Mouse (Mus musculus): ENCODE results near the gene Frmd4b. TPM values are rescaled to one million over a fixed set of nuclear protein-coding genes. Genes with fewer than 3 reads are reported as not detected.
A peak's percentile ranks its signal among the peaks of the same experiment; 100 is the strongest.

Frmd4b gene
- polyA plus RNA-seq, 1 experiment from 2014 or later, result 11.1 TPM

- no peak for DNase-seq (ENCODE audit: low spot score)
- Histone ChIP-seq H3K4me3 (ENCODE audit: low read depth, low read length) (no peak overlapping the region), H3K27me3 (replicated peaks; ENCODE audit: insufficient read depth, low read length) (no peaks in the 10 kb centered on the region), H3K27ac (ENCODE audit: low read length) (no peak overlapping the region), H3K9me3 (ENCODE audit: low read length) (no peaks in the 10 kb centered on the region), H3K4me1 (ENCODE audit: insufficient read depth, low read depth, low read length) (no peaks in the 10 kb centered on the region), H3K4me2 (replicated peaks; ENCODE audit: low read depth, low read length) (no peak overlapping the region), H3K36me3 (ENCODE audit: insufficient read depth, low read length) (no peaks in the 10 kb centered on the region), H3K9ac (replicated peaks; ENCODE audit: low read depth) (no peak overlapping the region)
- 80% methylated on average over 9 of the region's 9 CpGs for WGBS
- TF ChIP-seq CTCF (IDR thresholded peaks at IDR 0.05) (no peak), EP300 (IDR thresholded peaks at IDR 0.05) (no peak)
- no peak for ATAC-seq
These were observed 81.4 kb downstream of the Frmd4b start for GRCm38 (mm10) chr6:97535763-97536445.

- Histone ChIP-seq H3K9ac (replicated peaks; ENCODE audit: low read depth) (no peak overlapping the region), H3K27me3 (replicated peaks; ENCODE audit: insufficient read depth, low read length) (no peaks in the 10 kb centered on the region), H3K4me1 (ENCODE audit: insufficient read depth, low read depth, low read length) (no peaks in the 10 kb centered on the region), H3K4me3 (ENCODE audit: low read depth, low read length) (no peak overlapping the region), H3K27ac (ENCODE audit: low read length) (no peak overlapping the region), H3K4me2 (replicated peaks; ENCODE audit: low read depth, low read length) (no peak overlapping the region), H3K9me3 (ENCODE audit: low read length) (no peaks in the 10 kb centered on the region), H3K36me3 (ENCODE audit: insufficient read depth, low read length) (no peaks in the 10 kb centered on the region)
- ATAC-seq (peak; percentile 59), DNase-seq (ENCODE audit: low spot score) (peak; percentile 51)
- TF ChIP-seq EP300 (IDR thresholded peaks at IDR 0.05) (no peak; the same call in 1 of the 2 replicates), CTCF (IDR thresholded peaks at IDR 0.05) (no peak)
- 40% methylated on average over 4 of the region's 4 CpGs for WGBS
These were observed 86.3 kb downstream of the Frmd4b start for GRCm38 (mm10) chr6:97531043-97531442.

- no peak for TF ChIP-seq CTCF (IDR thresholded peaks at IDR 0.05)
- TF ChIP-seq EP300 (IDR thresholded peaks at IDR 0.05), result no peak
- no peaks in the 10 kb centered on the region for H3K9me3 ChIP-seq (ENCODE audit: low read length)
- ATAC-seq, result no peak
- WGBS, result 75% methylated on average over 15 of the region's 15 CpGs
- no peaks in the 10 kb centered on the region for H3K36me3 ChIP-seq (ENCODE audit: insufficient read depth, low read length)
- H3K9ac ChIP-seq (replicated peaks; ENCODE audit: low read depth), result no peak overlapping the region
- H3K4me3 ChIP-seq (ENCODE audit: low read depth, low read length), result no peak overlapping the region
- H3K4me2 ChIP-seq (replicated peaks; ENCODE audit: low read depth, low read length), result no peak overlapping the region
- no peaks in the 10 kb centered on the region for H3K4me1 ChIP-seq (ENCODE audit: insufficient read depth, low read depth, low read length)
- no peaks in the 10 kb centered on the region for H3K27me3 ChIP-seq (replicated peaks; ENCODE audit: insufficient read depth, low read length)
- DNase-seq (ENCODE audit: low spot score), result no peak
- H3K27ac ChIP-seq (ENCODE audit: low read length), result no peak overlapping the region
These were observed 88.2 kb downstream of the Frmd4b start for GRCm38 (mm10) chr6:97528961-97529680.

- DNase-seq (ENCODE audit: low spot score) (peak; percentile 93), ATAC-seq (peak; percentile 95)
- H3K9ac ChIP-seq (replicated peaks; ENCODE audit: low read depth), result no peak overlapping the region
- TF ChIP-seq EP300 (IDR thresholded peaks at IDR 0.05), result peak; percentile 65
- TF ChIP-seq CTCF (IDR thresholded peaks at IDR 0.05), result peak; percentile 94
- peak overlapping the region; percentile 34; the same call in 1 of the 2 replicates for H3K27ac ChIP-seq (ENCODE audit: low read length)
- H3K4me1 ChIP-seq (ENCODE audit: insufficient read depth, low read depth, low read length), result 0 out of 2 replicates have a peak, but pooled peaks cover 3% of the 10 kb centered on the region
- no peaks in the 10 kb centered on the region for H3K9me3 ChIP-seq (ENCODE audit: low read length)
- no peaks in the 10 kb centered on the region for H3K36me3 ChIP-seq (ENCODE audit: insufficient read depth, low read length)
- H3K4me3 ChIP-seq (ENCODE audit: low read depth, low read length), result no peak overlapping the region
- H3K4me2 ChIP-seq (replicated peaks; ENCODE audit: low read depth, low read length), result no peak overlapping the region
- H3K27me3 ChIP-seq (replicated peaks; ENCODE audit: insufficient read depth, low read length), result no peaks in the 10 kb centered on the region
- WGBS, result 14% methylated on average over 8 of the region's 8 CpGs
These were observed 91.2 kb downstream of the Frmd4b start for GRCm38 (mm10) chr6:97526092-97526491.

GRCm38 (mm10) chr6:97523118-97523517, 94.2 kb downstream of the Frmd4b start:
- H3K36me3 ChIP-seq (ENCODE audit: insufficient read depth, low read length), result no peaks in the 10 kb centered on the region
- no peaks in the 10 kb centered on the region for H3K27me3 ChIP-seq (replicated peaks; ENCODE audit: insufficient read depth, low read length)
- TF ChIP-seq EP300 (IDR thresholded peaks at IDR 0.05), result no peak
- TF ChIP-seq CTCF (IDR thresholded peaks at IDR 0.05), result peak; percentile 97
- no peak overlapping the region for H3K9ac ChIP-seq (replicated peaks; ENCODE audit: low read depth)
- no peak overlapping the region for H3K27ac ChIP-seq (ENCODE audit: low read length)
- 0 out of 2 replicates have a peak, but pooled peaks cover 3% of the 10 kb centered on the region for H3K4me1 ChIP-seq (ENCODE audit: insufficient read depth, low read depth, low read length)
- ATAC-seq (peak; percentile 44), DNase-seq (ENCODE audit: low spot score) (peak; percentile 87)
- no peaks in the 10 kb centered on the region for H3K9me3 ChIP-seq (ENCODE audit: low read length)
- under 1% methylated on average over 11 of the region's 11 CpGs for WGBS
- H3K4me3 ChIP-seq (ENCODE audit: low read depth, low read length), result no peak overlapping the region
- no peak overlapping the region for H3K4me2 ChIP-seq (replicated peaks; ENCODE audit: low read depth, low read length)

GRCm38 (mm10) chr6:97521279-97522038, 95.9 kb downstream of the Frmd4b start:
- 37% methylated on average over 13 of the region's 13 CpGs for WGBS
- DNase-seq (ENCODE audit: low spot score), result peak; percentile 42
- Histone ChIP-seq H3K4me2 (replicated peaks; ENCODE audit: low read depth, low read length) (no peak overlapping the region), H3K9me3 (ENCODE audit: low read length) (no peaks in the 10 kb centered on the region), H3K4me3 (ENCODE audit: low read depth, low read length) (no peak overlapping the region), H3K9ac (replicated peaks; ENCODE audit: low read depth) (no peak overlapping the region), H3K27me3 (replicated peaks; ENCODE audit: insufficient read depth, low read length) (no peaks in the 10 kb centered on the region), H3K4me1 (ENCODE audit: insufficient read depth, low read depth, low read length) (0 out of 2 replicates have a peak, but pooled peaks cover 3% of the 10 kb centered on the region), H3K27ac (ENCODE audit: low read length) (0 out of 2 replicates have a peak overlapping the region, but pooled peaks have one; percentile 10), H3K36me3 (ENCODE audit: insufficient read depth, low read length) (no peaks in the 10 kb centered on the region)
- TF ChIP-seq EP300 (IDR thresholded peaks at IDR 0.05) (peak; percentile 57; the same call in 1 of the 2 replicates), CTCF (IDR thresholded peaks at IDR 0.05) (no peak)
- no peak for ATAC-seq

Data from lung, postnatal 0 days (tissue).